Comparison of ENCODE assay signal across 13 mouse cellular contexts in genomic region chr7:139864253-139864652, GRCm38 (mm10). TPM values are rescaled to one million over a fixed set of nuclear protein-coding genes. Genes with fewer than 3 reads are reported as not detected.
DNase-seq lines count a peak whose midpoint lies in the region; ATAC-seq lines count a peak whose summit lies in the region.
"Had no signal": no experiment of that assay in that cellular context is flagged by ENCODE, and none has a peak within 500 bp of the region (broad histone marks: within the 10 kb centered on the region; RNA-seq: fewer than 3 reads in every experiment).

No protein-coding gene starts in this region.

- H3K36me3 ChIP-seq in intestine, embryonic 14.5 days (ENCODE audit: control insufficient read depth, insufficient read depth, low read length), result no peaks in the 10 kb centered on the region
- H3K36me3 ChIP-seq in intestine, embryonic 15.5 days, result no peaks in the 10 kb centered on the region
- H3K36me3 ChIP-seq: liver, embryonic 15.5 days; midbrain, embryonic 12.5 days had no signal

- no peaks in the 10 kb centered on the region for H3K4me1 ChIP-seq in intestine, embryonic 14.5 days (replicated peaks; ENCODE audit: control insufficient read depth, insufficient read depth, low read length)
- no peaks in the 10 kb centered on the region for H3K4me1 ChIP-seq in intestine, embryonic 15.5 days (replicated peaks)
- H3K4me1 ChIP-seq: liver, embryonic 15.5 days; midbrain, embryonic 12.5 days had no signal

- H3K9me3 ChIP-seq in intestine, embryonic 14.5 days (ENCODE audit: control insufficient read depth, low read length), result no peaks in the 10 kb centered on the region
- H3K9me3 ChIP-seq in intestine, embryonic 15.5 days, result no peaks in the 10 kb centered on the region
- H3K9me3 ChIP-seq: liver, embryonic 15.5 days; midbrain, embryonic 12.5 days had no signal

- DNase-seq in cerebellum, postnatal 25 days, result peak; percentile 38 to 55
- DNase-seq in cerebellum, adult 11 months, result no peak
- DNase-seq in intestine, embryonic 14.5 days (ENCODE audit: low spot score), result peak; percentile 55
- DNase-seq in right cerebral cortex, postnatal 4 days, result peak; percentile 46
- no peak for DNase-seq in right cerebral cortex, postnatal 14 days
- DNase-seq in urinary bladder, postnatal 36 days (ENCODE audit: low spot score in 2 of 2), result no peak
- no peak for DNase-seq in thymus, postnatal 14 days
- DNase-seq: kidney, adult 9 months; thymus, postnatal 25 days had no signal

- H3K9ac ChIP-seq in intestine, embryonic 14.5 days (ENCODE audit: low read length), result no peak overlapping the region
- no peak overlapping the region for H3K9ac ChIP-seq in intestine, embryonic 15.5 days
- H3K9ac ChIP-seq: liver, embryonic 15.5 days; midbrain, embryonic 12.5 days had no signal

- H3K4me3 ChIP-seq in intestine, embryonic 14.5 days (ENCODE audit: low read depth, low read length), result no peak overlapping the region
- H3K4me3 ChIP-seq in intestine, embryonic 15.5 days (replicated peaks), result no peak overlapping the region
- H3K4me3 ChIP-seq: liver, embryonic 15.5 days; midbrain, embryonic 12.5 days had no signal

- no peak overlapping the region for H3K4me2 ChIP-seq in intestine, embryonic 14.5 days (ENCODE audit: low read length)
- no peak overlapping the region for H3K4me2 ChIP-seq in intestine, embryonic 15.5 days (replicated peaks)
- H3K4me2 ChIP-seq: liver, embryonic 15.5 days; midbrain, embryonic 12.5 days had no signal

- H3K27ac ChIP-seq in intestine, embryonic 14.5 days (ENCODE audit: low read depth), result no peak overlapping the region
- H3K27ac ChIP-seq in intestine, embryonic 15.5 days, result no peak overlapping the region
- H3K27ac ChIP-seq: liver, embryonic 15.5 days; midbrain, embryonic 12.5 days had no signal

- ATAC-seq in intestine, embryonic 14.5 days (replicated peaks; ENCODE audit: low FRiP score, low TSS enrichment, low read depth), result no peak
- no peak for ATAC-seq in intestine, embryonic 15.5 days

- H3K27me3 ChIP-seq in intestine, embryonic 14.5 days (replicated peaks; ENCODE audit: control insufficient read depth, insufficient read depth, low read length), result no peaks in the 10 kb centered on the region
- no peaks in the 10 kb centered on the region for H3K27me3 ChIP-seq in intestine, embryonic 15.5 days (replicated peaks)
- H3K27me3 ChIP-seq: liver, embryonic 15.5 days had no signal

- WGBS in intestine, embryonic 14.5 days, result 44% methylated on average over 2 of the region's 2 CpGs
- WGBS in intestine, embryonic 15.5 days, result 38% methylated on average over 2 of the region's 2 CpGs

RNA-seq across cellular contexts. Expression of gene Kndc1, which starts 30.2 kb away (rescaled TPM):
- polyA plus RNA-seq in intestine, embryonic 14.5 days (2014; fragmentation: Nextera tagmentation; extraction: Ambion mirVana), result 0.20 and 0.55 TPM in 2 replicates
- 0.13 and 0.24 TPM in 2 replicates for polyA plus RNA-seq in intestine, embryonic 15.5 days (2015; fragmentation: Nextera tagmentation; extraction: Ambion mirVana)
- polyA plus RNA-seq: C2C12; liver, embryonic 15.5 days had no signal

RNA-seq across cellular contexts. Expression of gene Adgra1, which starts 30.3 kb away (rescaled TPM):
- polyA plus RNA-seq in intestine, embryonic 14.5 days (2014; fragmentation: Nextera tagmentation; extraction: Ambion mirVana), result 0.50 and 0.56 TPM in 2 replicates
- 0.11 and 0.96 TPM in 2 replicates for polyA plus RNA-seq in intestine, embryonic 15.5 days (2015; fragmentation: Nextera tagmentation; extraction: Ambion mirVana)
- polyA plus RNA-seq: liver, embryonic 15.5 days had no signal

Comparison
In these comparisons a context has a peak if more than half of its experiments do, and no peak if none do; other contexts are left out.
1. DNase-seq: peak in cerebellum, postnatal 25 days (2 of 2), intestine, embryonic 14.5 days (single experiment) and right cerebral cortex, postnatal 4 days (single experiment); none in cerebellum, adult 11 months (single experiment), right cerebral cortex, postnatal 14 days (single experiment), urinary bladder, postnatal 36 days (0 of 2) and thymus, postnatal 14 days (single experiment).